Mouse (Mus musculus) left cerebral cortex, adult 18-20 months (tissue): ENCODE results near the gene Lmbr1. TPM values are rescaled to one million over a fixed set of nuclear protein-coding genes. Genes with fewer than 3 reads are reported as not detected.
"Not testable (repeated sequence)": the region's sequence is repeated elsewhere in the genome, so short reads cannot be mapped to it uniquely, and the experiment has no call there.

Source experiments
- DNase-seq, 2 experiments: peaks; one replicate each; pipeline ENCODE4 v3.0.0; 2021 to 2022; ENCODE audit warnings: low spot score in 2 of 2, mixed read lengths in 1 of 2
- long read RNA-seq, 2 experiments: library from polyadenylated mRNA; stranded (forward); transcript quantifications; one replicate each; pipeline ENCODE4 v2.0.0; 2021
- total RNA-seq, 2 experiments: library from RNA; stranded (reverse); gene quantifications; 2 replicates each; pipeline ENCODE4 v1.2.3; 2021

The Lmbr1 gene
- total RNA-seq, result 10 to 100 TPM; 31.0 to 32.9 TPM
- long read RNA-seq, experiment 1, full-length matches to known transcripts, result 23 of 35 reads
- long read RNA-seq, experiment 1, partial matches to known transcripts, result 0 of 35 reads
- long read RNA-seq, experiment 1, other reads (novel, unspliced or antisense), result 12 of 35 reads
- long read RNA-seq, experiment 2, full-length matches to known transcripts, result 15 of 29 reads
- long read RNA-seq, experiment 2, partial matches to known transcripts, result 2 of 29 reads
- long read RNA-seq, experiment 2, other reads (novel, unspliced or antisense), result 12 of 29 reads

DNA sequence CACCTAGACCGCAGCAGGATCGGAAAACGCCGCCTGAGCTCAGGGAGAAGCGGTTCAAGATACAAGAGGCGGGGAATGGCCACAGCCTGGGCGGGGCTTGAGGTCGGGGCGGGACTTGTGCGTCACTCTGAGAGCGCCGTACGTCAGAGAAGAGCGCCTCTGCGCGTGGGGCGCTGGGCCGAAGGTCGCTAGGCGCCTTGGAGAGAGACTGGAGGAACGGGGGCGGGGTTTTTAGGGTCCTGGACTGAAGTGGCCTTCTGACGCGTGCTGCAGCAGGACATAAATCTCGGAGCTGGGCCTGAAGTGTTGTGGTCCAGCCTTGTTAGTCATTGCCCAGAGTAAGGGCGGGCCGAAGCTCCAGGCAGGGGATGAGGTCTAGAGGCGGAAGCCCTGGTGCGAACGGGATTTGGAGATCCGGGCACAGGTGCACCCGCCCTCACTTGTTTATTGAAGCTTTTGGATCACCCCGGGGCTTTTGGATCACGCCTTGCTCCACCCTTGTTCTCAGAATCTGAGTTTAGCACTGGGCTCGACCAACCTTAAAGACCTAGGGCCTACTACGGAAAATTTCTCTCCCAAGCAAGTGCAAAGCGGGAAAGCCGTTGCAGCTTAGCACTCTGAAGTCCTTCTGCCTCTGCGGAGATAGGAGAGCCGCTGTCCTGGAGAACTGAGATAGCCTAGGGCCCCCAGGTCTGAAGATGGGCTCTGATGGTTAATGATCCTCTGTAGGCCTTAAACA lies at the start of gene Lmbr1:
Lmbr1 (minus strand) TSS at position 93 of the 739 bp plus-strand sequence.
- peak; percentile 93 to 94 for DNase-seq

DNA sequence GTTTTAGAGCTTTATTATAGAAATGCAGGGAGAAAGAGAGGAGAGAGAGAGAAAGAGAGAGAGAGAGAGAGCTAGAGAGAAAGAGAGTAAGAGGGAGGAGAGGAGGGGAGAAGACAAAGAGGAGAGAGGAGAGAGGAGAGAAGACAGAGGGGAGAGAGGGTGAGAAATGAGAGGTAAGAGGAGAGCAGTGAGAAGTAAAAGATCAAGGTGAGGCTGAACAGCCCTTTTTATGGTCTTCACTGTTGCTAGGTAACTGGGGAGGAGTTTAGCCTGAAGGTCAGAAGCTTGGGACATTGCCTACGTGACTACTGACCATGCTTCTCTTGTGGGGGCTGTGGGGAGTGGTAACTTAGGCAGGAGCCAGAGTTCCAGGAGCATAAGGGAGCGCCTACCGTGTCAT lies 45.1 kb upstream of the Lmbr1 start:
- DNase-seq, result not testable (repeated sequence)

DNA sequence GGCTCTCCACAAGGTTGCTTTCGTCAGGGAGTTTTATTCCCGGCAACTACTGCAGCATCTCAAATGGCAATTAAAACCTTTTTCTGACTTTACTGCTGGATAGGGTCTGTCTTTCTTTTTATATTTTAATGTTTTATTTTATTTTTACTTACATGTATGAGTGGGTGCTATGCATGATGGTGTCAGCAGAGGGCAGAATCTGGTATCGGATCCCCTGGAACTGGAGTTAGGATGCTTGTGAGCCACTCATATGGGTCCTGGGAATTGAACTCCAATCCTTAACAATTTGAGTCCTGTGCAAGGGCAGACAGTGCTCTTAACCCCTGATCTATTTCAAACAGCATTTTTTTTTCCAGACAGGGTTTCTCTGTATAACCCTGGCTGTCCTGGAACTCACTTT lies 34.9 kb upstream of the Lmbr1 start:
- no peak for DNase-seq

- DNase-seq, result no peak
Measured at GRCm38 (mm10) chr5:29410854-29411253, 32.7 kb upstream of the Lmbr1 start.

- DNase-seq, result no peak
Measured at GRCm38 (mm10) chr5:29398427-29398826, 20.2 kb upstream of the Lmbr1 start.

GRCm38 (mm10) chr5:29388944-29389765 lies 11.0 kb upstream of the Lmbr1 start:
- peak; percentile 80 to 84 for DNase-seq

DNA sequence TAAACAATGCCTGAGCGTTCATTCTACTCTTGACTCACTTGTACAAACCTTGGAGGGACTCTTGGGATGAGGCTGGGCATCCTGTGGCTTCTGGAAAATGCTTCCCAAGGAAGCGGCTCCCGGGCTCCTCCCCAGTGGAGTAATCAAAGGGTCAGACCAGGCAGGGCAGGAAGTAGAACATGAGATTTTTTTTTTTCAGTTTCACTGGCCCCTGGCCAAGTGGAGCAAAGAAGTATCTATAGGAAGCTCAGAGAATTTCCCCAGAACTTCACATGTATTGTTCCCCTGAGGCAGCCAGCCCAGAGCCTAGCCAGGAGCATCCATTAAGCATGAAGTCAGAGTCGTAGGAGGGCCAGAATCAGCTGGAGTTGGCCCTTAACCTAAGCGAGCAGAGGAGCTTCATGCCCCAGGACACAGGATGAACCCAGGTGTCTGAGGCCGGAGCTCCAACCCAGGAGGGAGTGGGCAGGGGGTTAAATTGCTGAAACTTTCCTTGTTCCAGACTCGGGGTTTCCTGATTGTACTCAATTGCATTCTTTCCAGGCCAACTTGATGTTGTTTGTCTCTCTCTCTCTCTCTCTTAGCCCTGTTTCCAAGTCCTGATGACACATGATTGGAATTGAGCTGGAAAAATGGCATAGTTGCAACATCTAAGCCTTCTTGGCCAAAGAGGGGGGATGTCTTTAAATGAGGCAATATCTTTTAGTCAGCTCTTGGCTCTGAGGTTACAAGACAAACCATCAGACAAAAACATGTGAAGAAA lies 10.2 kb upstream of the Lmbr1 start:
- no peak for DNase-seq

- DNase-seq, result no peak
Measured at GRCm38 (mm10) chr5:29387591-29387990, 9.4 kb upstream of the Lmbr1 start.

DNA sequence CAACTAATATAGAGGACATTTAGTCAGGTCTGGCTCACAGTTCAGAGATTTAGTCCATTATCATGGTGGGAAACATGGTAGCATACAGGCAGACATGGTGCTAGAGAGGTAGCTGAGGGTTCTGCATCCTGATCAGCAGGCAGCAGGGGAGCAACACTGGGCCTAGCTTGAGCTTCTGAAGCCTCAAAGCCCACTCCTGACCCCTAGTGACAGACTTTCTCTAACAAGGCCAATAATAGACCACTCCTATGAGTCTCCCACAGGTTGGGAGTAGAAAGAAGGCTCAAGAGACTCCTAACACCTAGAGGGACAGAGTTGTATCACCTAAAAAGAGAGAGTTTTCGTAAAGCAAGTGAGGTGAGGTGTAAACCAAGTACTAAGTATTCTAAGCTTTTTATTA lies 4.6 kb upstream of the Lmbr1 start:
- no peak for DNase-seq

- no peak for DNase-seq
Measured at GRCm38 (mm10) chr5:29380091-29380490, 1.9 kb upstream of the Lmbr1 start.

- DNase-seq, result peak; percentile 4 to 6
Measured at GRCm38 (mm10) chr5:29377590-29378297, 446 bp downstream of the Lmbr1 start.

GRCm38 (mm10) chr5:29363511-29363910 lies 14.7 kb downstream of the Lmbr1 start:
- DNase-seq, result no peak

DNA sequence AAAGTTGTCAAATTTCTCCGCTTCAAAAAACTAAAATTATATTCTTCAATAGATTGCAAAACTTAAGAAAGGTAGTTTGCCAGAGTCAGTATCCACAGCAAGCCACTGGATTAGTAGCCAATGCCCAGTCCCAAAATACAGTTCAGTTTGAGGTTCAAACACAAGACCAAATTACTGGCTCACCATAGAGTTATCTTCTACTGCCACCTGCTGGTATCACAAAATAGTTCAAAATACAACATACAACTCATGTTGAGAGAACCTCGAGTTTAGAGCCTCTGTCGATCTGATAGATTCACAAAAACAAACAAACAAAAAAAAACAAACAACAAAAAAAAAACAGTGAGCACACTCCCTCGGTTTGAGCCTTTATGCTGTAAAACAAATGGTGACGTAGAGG lies 42.4 kb downstream of the Lmbr1 start:
- no peak for DNase-seq

DNA sequence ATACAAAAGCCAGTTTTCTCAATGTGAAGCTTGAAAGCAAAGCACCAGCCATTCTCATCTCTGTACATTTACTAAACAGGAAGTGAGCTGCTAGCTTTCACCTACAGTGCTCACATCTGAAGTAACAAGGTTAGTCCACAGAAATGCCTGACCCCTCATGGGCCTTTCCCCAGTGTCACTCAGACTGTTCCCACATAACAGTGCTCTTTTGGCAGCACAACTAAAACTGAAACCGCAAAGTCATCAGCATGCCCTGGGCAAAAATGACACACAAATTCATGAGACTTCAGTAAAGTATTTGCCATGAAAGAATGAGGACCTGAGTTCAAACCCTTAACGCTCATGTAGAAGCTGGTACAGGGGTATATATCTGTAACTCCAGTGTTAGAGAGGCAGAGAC lies 55.7 kb downstream of the Lmbr1 start:
- DNase-seq, result no peak

- DNase-seq, result no peak
Measured at GRCm38 (mm10) chr5:29309191-29309590, 69.0 kb downstream of the Lmbr1 start.

- DNase-seq, result peak; percentile 67 to 70
Measured at GRCm38 (mm10) chr5:29293194-29293593, 85.0 kb downstream of the Lmbr1 start.

- DNase-seq, result no peak
Measured at GRCm38 (mm10) chr5:29290110-29290509, 88.1 kb downstream of the Lmbr1 start.

- DNase-seq, result no peak
Measured at GRCm38 (mm10) chr5:29289703-29290102, 88.5 kb downstream of the Lmbr1 start.

GRCm38 (mm10) chr5:29281081-29281480 lies 97.1 kb downstream of the Lmbr1 start:
- no peak for DNase-seq

GRCm38 (mm10) chr5:29274746-29275145 lies 103.4 kb downstream of the Lmbr1 start:
- DNase-seq, result no peak
